Mouse (Mus musculus): ENCODE results near the gene Ubxn11.

The Ubxn11 gene

DNA sequence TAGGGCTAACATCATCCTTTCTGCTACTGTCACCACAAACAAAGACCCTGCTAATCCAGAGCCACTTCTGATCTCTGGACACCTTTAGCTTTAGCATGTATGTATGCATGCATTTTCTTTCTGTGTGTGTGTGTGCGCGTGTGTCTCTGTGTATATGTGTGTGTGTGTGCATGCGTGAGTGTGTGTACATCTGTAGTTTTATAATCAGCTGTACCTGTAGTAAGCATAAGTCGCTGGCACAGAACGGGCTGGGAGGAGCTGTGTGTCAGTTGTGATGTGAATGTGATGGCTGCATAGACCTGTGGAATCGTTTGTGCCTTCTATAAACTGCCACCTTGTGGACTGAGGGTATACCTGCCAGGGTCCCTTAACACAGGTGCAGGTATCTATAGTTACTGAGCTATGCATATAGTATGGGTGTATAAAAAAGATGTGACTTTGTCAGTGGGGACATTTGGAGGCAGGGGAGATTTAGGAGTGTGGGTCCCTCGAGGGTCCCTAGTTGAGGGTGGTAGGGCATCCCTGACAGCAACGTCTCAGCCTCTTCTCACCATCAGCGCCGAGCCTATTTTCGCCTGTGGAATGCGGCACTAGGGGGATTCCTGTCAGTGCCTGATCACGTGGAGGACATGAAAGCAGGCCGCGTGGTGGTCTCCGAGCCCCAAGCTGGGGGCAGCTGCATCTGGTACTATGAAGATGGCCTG is 11.7 kb upstream of the Ubxn11 start:
- no peak for DNase-seq (ENCODE audit: low spot score in 2 of 2)

DNA sequence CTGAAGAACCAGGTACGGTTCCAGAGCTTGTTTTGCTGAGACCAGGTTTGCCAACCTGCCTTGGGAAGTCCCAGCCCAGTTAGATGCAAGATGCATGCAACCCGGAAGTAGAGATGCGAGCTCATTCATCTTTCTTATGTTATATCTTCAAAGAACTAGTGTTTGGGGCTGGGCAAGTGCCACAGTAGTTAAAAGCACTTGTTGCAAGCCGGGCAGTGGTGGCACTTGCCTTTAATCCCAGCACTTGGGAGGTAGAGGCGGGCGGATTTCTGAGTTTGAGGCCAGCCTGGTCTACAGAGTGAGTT is 11.2 kb upstream of the Ubxn11 start:
- no peak for DNase-seq (ENCODE audit: low spot score in 2 of 2)

DNA sequence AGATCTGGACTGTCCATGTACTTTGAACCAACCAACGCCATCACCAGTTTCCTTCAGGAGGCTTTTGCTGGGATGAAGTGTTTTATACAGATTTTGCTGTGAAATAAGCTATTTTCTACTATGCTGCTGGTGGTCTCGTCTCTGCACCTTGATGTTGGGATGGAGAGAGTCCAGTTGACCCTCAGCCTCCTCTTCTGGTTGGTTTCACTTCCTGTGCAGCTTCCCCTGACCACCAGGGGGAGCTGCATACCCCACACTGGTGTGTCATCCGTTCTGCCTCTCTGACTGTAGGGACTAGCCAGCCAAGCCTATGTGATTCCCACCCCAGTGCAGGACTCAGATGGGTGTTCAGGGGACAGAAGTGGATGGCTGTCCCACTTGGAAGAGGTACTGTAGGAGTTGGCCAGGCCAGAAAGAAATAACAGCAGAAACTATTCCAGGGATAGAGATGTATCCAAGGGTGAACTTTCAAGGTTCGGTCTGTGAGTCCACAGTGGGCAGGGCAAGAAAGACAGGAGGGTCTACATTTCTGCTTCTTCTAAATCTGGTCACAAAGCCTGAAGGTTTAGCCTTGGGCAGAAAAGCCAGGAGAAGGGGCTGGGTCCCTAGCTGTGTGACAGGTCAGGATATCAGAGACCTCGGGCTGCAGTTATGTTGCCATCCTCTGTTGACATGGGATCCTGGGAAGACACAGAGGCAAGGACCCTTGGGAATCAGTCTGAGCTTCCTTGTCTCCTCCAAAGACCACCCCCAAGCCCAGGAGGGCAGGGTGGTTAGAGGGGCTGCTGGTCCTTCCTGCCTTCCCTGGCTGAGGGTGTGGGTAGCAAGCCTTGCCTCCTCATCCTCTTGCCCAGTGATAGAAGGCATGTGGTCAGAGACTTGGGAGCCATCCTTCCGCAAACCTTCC is 9.7 kb upstream of the Ubxn11 start:
- DNase-seq (ENCODE audit: low spot score in 2 of 2): no peak

DNA sequence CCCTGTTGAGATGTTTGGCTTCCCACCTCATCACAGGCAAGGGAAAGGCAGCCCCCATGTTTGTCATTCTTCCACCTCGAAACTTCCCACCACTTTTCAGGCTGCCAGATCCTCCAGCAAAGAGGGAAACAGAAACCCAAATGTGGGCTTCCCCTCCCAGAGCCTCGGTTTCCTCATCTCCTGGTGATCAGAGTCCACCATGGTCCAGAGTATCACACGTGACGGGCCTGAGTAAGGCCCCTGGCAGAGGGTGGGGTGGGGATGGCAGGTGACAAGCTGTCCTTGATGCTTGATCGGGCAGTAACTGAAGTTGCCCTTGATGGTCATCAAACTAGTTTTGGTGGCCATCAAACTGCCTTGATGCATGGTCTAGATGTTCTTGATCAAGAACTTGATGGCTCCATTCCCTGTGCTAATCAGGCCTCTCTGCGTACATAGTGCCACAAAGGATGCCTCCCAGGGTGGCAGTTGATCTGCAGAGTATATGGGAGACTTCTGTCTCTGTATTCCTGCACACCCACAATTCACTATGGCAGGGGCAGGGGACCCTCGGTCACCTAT is 8.3 kb upstream of the Ubxn11 start:
- DNase-seq (ENCODE audit: low spot score in 2 of 2): no peak

DNA sequence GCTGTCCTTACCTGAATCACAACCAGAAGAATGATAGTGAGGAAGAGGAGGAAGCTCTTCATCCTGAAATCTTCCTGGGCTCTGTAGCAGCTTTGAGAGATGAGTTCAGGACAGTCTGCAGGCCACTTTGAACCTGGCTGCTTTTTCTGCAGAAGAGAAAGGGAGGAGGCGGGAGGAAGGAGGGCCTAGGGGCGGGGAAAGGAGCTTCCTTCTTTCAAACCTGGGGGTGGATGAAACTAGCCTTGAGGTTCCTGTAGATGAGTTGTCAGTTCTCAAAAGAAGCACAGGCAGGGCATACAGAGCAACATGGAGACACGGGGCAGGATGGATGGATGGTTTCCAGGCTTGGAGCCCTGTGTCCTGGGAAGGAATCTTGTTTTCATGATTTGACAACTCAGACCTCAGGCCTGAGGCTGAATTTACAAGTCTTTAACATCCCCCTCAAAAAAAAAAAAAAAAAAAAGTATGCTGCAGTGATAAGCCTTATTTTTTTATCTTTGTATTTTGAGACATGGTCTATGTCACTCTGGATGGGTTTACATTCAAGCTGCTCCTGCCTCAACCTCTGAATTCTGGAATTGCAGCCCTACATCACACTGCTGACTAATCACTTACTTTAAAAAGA is 7.3 kb upstream of the Ubxn11 start, which contains the start of gene Cd52:
TSS of gene Cd52 (minus strand) at position 160 of the 625 bp plus-strand sequence.
- DNase-seq (ENCODE audit: low spot score in 2 of 2): no peak

DNA sequence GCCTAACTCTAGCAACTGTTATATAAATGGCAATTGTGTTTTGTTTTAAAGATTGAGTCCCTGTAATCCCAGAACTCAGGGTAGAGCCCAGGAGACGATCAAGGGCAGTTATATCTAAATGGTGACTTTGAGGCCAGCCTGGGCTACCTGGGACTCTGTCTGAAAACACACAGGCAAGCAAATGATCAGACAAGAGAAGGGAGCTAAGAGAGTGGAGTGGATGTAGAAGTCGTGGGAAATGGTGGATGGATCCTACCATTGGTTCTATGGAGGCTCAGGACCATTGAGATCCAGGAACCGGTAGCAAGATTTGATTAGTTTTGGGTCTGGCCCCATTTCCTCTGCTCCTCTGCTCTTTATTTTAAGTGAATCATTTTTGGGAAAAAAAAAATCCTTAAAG is 6.2 kb upstream of the Ubxn11 start:
- DNase-seq (ENCODE audit: low spot score in 2 of 2): no peak

DNA sequence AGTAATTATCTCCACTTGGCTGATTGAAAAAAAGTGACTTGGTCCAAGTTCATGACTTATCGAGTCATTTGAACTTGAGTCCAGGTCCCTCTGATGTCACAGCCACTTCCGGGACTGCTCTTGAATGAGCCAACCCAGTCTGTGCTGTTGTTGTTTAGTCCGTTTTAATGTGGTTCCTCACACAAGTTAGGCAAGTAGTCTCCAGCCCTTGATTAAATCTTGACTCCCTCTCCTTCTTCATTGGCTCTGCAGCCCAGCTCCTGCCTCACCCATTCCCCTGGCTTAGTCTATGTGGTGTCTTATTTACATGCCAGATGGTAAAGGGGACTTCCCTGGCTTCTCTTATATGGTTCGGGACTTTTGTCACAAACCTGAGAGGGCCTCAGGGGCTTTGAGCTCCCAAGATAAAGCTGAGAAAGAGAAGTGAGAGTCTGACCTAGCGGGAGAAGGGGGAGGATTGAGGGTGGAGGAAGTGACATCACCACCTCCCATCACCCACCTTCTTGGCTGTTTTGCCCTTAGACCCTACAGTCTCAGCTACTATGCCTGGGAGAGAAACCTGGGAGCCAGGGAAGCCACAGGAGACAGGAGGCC is 5.3 kb upstream of the Ubxn11 start:
- DNase-seq (ENCODE audit: low spot score in 2 of 2): no peak

DNA sequence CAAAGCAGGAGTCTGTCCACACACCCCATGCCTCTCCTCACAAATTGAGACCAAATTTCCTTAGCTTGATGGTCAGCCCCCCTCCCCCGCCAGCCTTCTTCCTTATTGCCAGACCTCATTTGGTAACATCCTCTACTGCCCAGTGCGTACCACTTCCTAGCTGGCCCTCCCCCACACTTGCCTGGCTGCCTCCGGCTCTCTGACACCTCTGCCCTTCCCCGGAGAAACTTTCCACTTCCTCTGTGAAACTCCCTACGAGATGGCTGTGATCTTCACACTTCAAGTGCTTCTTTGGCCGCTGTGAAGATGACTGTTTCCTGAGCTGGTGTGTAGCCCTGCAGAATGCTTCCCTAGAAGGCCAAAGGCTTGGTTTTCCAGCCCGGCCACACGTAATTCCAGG is 3.7 kb upstream of the Ubxn11 start:
- peak in 1 of 2 experiments; percentile 57 for DNase-seq (ENCODE audit: low spot score in 2 of 2)

DNA sequence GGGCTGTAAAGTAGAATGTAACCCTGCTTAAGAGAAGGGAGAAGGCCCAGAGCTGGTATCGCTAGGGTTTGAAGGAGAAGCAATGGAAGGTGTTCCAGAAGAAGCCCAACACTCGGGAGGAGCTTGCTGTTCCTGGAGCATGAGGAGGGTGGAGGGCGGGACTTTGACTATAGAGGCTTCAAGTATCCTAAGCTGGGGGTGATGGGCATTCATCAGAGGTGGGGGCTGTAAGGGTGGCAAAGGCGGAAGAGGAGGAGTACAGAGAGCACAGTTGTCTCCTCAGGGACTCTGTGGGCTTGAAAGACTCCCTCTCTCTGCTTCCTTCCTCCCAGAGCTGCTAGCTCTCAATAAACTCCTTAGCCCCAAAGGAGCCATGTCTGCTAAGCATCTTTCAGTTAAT is 2.1 kb upstream of the Ubxn11 start:
- DNase-seq (ENCODE audit: low spot score in 2 of 2): no peak

DNA sequence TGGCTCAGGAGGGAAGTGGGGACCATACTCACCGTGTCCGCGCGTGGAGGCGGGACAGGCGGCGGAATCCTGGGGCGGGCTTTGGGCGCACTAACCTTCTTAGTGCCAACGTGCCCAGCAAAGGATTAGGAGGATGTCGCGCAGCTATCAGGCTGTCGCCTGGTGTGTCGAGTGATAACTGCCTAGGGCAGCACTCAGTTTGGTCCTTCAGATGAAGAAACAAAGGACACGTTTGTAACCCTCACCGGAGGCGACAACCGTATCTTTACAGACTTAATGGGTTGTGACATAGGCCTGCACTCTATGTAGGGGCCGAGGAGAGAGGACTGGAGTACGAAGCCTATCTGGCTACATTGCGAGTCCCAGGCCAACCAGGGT is 361 bp downstream of the Ubxn11 start:
- no peak for DNase-seq (ENCODE audit: low spot score in 2 of 2)

DNA sequence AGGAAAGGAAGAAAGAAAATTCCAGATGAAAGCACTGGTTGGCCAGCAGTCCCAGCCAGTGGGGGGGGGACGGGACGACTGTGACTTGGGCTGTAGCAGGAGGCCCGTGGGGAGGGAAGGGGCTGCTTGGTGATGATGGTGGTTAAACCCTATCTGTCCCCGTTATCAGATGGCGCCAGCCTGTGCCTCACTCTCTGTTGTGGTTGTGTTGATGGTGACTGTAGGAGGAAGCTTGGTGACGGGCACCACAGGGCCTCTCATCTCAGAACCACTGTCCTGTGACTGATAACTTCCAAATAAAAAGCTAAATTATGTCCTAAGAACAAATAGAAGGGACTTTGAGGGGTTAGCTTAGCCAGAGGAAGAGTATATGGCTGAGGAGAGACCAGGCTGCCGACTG is 3.7 kb downstream of the Ubxn11 start:
- no peak for DNase-seq (ENCODE audit: low spot score in 2 of 2)

DNA sequence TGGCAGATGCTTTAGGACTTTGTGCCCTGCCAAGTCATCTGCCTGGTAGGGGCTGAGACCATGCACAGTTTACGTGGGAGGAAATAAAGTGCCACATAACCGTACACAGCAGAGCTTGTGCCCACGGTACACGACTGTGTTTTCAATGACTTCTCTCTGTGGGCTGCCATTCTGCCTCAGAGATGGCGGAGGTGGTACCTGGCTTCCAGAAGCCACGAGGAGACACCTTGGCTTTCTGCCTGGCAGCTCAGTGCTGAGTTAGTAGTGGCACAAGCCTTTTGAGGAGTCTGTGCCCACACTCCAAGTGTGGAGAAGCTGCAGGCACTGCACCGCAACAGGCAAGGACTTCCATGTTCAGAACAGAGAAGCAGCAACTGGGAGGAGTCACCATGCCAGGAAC is 5.4 kb downstream of the Ubxn11 start:
- DNase-seq (ENCODE audit: low spot score in 2 of 2): no peak

DNA sequence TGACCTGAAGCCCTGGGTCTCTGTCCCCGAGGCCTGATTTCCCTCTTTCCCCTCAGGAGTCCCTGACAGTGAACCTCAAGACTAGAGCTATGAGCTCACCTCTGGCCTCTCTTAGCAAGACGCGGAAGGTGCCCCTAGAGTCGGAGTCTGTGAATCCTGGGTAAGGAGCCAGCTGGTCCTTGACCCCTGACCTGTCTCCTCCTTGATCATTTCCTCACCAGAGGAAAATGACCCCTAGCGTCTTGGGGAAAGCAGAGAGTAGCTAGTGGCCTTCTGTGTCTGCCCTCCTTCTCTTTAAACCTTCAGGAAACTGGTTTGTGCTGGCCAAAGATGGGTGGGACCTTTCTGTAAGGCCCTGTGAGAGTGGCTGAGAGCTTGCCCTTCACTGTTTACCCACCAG is 5.8 kb downstream of the Ubxn11 start:
- DNase-seq (ENCODE audit: low spot score in 2 of 2): no peak

DNA sequence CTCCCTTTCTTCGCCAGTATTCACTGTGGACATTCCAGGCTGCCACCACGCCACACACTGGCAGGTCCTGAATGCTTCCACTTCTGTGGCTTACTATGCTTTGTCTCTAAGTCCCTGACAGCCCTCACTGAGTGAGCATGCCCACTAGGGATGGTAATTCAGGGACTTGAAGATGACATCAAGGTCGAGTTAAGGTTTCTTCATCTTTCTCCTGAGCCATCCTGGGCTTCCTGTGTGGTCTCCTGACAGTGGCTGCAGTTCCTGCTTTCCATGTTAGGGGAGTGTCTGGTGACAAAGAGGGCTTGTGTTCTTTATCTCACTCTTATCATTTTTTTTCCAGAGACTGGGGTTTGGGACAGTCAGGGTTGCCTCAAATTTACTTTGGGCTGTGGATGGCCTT is 8.3 kb downstream of the Ubxn11 start:
- DNase-seq (ENCODE audit: low spot score in 2 of 2): no peak

DNA sequence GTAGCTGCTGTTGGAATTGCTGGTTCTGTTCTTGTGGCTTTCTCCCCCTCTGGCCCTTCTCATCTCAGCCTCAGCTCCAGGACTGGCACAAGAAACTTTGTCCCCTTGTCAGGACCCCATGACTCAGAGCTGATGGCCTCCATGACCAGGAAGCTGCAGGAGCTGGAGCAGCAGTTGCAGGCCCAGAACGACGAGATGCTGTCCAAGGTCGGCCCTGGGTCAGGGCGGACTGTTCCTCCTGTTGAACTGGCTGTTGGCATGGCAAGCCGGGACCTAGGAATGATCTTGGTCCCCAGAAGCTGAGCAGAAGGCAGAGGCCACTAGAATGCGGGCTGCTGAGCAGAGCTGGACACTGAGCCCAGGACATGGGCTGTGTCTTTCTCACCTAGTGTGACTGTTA is 10.0 kb downstream of the Ubxn11 start:
- no peak for DNase-seq (ENCODE audit: low spot score in 2 of 2)

DNA sequence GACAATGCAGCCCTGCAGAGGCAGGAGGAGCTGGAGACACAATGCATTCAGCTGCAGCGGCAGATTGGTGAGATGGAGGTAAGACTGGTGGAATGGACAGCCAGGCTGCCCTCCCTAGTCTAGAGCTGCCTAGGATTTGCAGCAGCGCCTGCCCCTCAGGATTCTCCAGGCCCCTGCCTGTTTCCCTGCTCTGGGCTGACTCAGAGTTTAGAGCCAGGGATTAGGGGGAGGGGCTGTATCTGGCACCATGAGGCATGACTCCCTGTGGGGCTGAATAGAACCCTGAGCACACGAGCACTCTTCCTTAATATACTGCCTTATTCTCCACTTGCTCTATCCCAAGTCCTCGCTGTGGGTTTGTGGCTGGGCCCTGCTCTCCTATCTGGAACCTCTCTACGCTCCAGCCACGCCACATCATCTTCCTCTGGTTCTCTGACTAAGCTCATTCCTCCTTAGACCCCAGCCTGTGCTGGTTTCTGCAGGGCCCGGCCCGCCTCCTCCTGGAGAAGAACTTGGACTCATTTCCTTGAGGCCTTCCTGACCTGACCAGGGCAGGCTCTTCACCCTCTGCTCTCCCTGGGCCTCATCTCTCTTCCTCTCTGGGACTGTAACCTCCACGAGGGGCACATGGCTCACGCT is 11.1 kb downstream of the Ubxn11 start:
- DNase-seq (ENCODE audit: low spot score in 2 of 2): no peak

DNA sequence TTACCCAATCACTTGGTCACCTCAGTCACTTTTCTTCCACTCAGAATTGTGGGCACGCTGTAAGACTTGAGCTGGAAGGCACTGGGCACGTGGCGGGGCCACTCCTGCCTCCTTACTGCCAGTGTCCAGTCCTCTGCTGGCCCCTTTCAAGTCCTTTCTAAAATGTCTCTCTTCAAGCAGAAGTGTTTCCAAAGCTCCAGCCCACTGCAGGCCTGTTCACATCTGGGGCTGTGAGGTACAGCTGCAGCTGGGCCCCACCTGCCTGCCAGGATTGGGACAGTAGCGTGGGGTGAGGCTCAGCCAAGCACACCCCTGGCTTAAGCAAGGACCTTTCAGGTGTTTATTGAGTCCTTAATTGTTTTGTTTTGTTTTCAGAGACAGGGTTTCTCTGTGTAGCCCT is 11.7 kb downstream of the Ubxn11 start:
- DNase-seq (ENCODE audit: low spot score in 2 of 2): no peak

DNA sequence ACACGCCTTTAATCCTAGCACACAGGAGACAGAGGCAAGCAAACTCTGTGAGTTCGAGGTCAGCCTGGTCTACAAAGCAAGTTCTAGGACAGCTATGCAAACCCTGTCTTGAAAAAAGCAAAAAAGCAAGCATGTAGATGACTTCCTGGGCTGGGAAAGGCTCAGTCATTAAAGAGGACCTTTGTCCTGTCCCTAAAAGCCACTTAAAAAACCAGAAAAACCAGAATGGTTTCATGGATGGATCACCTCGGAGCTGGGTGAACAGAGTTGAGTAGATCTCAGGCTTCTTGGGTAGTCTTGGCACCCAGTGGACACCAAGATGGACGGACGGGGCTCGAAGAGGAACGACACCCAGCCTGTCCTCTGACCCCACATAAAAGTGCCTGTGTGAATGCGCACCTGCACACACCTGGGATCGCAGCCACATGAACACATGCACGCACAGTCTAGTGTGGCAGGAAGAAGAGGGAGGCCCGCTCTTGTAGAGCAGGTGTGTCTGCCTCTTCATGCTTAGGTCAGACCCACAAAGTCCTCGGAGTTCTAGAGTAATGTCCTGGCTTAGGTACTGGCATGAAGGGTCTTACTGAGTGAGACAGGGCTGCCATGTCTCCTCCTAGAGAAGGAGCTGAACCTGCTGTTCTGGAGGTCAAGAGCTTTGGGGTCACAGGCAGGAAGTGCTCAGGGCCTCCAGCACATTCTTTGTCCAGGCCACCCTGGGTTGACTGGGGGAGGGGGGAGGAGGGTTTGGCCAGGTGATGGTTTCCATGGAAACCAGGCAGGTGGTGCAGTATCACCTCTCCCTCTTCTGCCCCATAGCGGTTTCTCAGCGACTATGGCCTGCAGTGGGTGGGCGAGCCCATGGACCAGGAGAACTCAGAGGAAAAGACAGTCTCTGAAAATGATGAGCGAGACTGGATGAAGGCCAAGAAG is 13.1 kb downstream of the Ubxn11 start:
- no peak for DNase-seq (ENCODE audit: low spot score in 2 of 2)

DNA sequence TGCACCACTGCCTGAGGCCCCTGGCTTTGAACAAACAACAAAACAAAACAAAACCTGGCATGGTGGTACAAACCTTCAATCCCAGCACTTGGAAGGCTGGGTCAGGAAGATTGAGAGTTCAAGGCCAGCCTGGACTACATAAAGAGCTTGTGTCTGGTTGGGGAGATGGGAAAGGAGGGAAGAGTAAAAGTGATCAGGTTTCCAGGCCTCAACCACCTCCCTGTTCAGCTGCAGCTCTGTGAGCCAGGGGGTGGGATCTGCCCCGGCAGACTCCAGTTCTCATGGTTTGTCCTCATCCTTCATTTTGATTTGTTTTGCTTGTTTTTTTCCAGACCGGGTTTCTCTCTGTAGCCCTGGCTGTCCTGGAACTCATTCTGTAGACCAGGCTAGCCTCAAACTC is 14.1 kb downstream of the Ubxn11 start:
- no peak for DNase-seq (ENCODE audit: low spot score in 2 of 2)

DNA sequence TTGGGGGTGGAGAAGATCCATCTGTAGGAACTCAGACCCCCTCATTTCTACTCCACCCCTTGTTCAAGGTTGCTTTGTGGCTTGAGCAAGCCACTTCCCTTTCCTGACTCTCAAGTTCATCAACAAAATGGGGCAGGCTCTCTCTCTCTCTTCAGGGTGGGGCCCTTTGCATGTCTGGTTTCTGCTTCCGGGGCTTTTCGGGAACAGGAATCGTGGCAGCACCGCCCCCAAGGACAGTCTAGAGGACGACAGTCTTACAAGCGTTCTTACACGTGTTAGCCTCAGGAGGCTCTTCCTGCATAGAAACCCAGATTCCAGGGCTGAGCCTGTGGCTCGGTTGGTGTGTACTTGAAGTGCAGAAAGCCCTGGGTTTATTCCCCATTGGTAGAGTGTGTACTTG is 14.6 kb downstream of the Ubxn11 start:
- no peak for DNase-seq (ENCODE audit: low spot score in 2 of 2)

All from frontal cortex, postnatal 10 days (tissue).